Mouse (Mus musculus) testis, adult 2 months (tissue): ENCODE data around the gene Egr2. TPM values are rescaled to one million over a fixed set of nuclear protein-coding genes. Genes with fewer than 3 reads are reported as not detected.

Source experiments
- H3K27ac ChIP-seq: fragments of 200-500 bp; 2 replicates; pipeline ENCODE4 v1.5.1; 2012; ENCODE audit warnings: low read depth, low read length; ENCODE audit not compliant: control insufficient read depth, insufficient read depth
- H3K27me3 ChIP-seq: fragments of 200-500 bp; 2 replicates; pipeline ENCODE4 v1.6.1; 2012; ENCODE audit warnings: mild to moderate bottlenecking, low read length, moderate library complexity; ENCODE audit not compliant: control insufficient read depth, insufficient read depth
- H3K36me3 ChIP-seq: fragments of 200-500 bp; 2 replicates; pipeline ENCODE4 v1.6.1; 2012; ENCODE audit warnings: mild to moderate bottlenecking, low read length; ENCODE audit not compliant: control insufficient read depth, insufficient read depth
- H3K4me1 ChIP-seq: fragments of 200-500 bp; 2 replicates; pipeline ENCODE4 v1.6.1; 2012; ENCODE audit warnings: low read length; ENCODE audit not compliant: control insufficient read depth, insufficient read depth
- H3K4me3 ChIP-seq: fragments of 200-500 bp; 2 replicates; pipeline ENCODE4 v1.5.1; 2012; ENCODE audit warnings: low read depth, mild to moderate bottlenecking, low read length, moderate library complexity, mixed read lengths; ENCODE audit not compliant: control insufficient read depth
- CTCF ChIP-seq: fragments of 200-500 bp; IDR thresholded peaks from 2 replicates; pipeline ENCODE4 v1.5.1; 2012; ENCODE audit warnings: low read depth, mild to moderate bottlenecking, inconsistent platforms, low read length, moderate library complexity; ENCODE audit not compliant: control insufficient read depth, insufficient read depth, insufficient replicate concordance
- POLR2A ChIP-seq: fragments of 200-500 bp; IDR thresholded peaks from 2 replicates; pipeline ENCODE4 v1.6.1; 2012; ENCODE audit warnings: low read depth, mild to moderate bottlenecking, inconsistent platforms, low read length, moderate library complexity; ENCODE audit not compliant: control insufficient read depth
- polyA plus RNA-seq: library from polyadenylated mRNA; depleted of rRNA; stranded (reverse); fragments of >200 nt; gene quantifications from 2 replicates; pipeline ENCODE4 v1.2.3, GENCODE M21; 2012; rRNA removed

The Egr2 gene
- polyA plus RNA-seq, 1 experiment = 0.46 TPM

GRCm38 (mm10) chr10:67579830-67580229, 44.6 kb downstream of the Egr2 start:
- no peaks in the 10 kb centered on the region for H3K36me3 ChIP-seq
- H3K27ac ChIP-seq = no peak overlapping the region
- no peak for TF ChIP-seq POLR2A
- no peak for TF ChIP-seq CTCF
- H3K4me1 ChIP-seq = peaks cover 1% of the 10 kb centered on the region; the same call in 1 of the 2 replicates
- H3K4me3 ChIP-seq = no peak overlapping the region
- H3K27me3 ChIP-seq = no peaks in the 10 kb centered on the region

- TF ChIP-seq CTCF = no peak
- TF ChIP-seq POLR2A = no peak
- Histone ChIP-seq H3K4me3 (no peak overlapping the region), H3K27ac (no peak overlapping the region), H3K36me3 (no peaks in the 10 kb centered on the region), H3K27me3 (no peaks in the 10 kb centered on the region), H3K4me1 (peaks cover 2% of the 10 kb centered on the region; the same call in 1 of the 2 replicates)
Observed at GRCm38 (mm10) chr10:67581698-67582285, 46.5 kb downstream of the Egr2 start.

- H3K27me3 ChIP-seq = no peaks in the 10 kb centered on the region
- H3K4me3 ChIP-seq = no peak overlapping the region
- H3K4me1 ChIP-seq = peaks cover 2% of the 10 kb centered on the region; the same call in 1 of the 2 replicates
- H3K36me3 ChIP-seq = no peaks in the 10 kb centered on the region
- no peak overlapping the region for H3K27ac ChIP-seq
- TF ChIP-seq CTCF (no peak), POLR2A (no peak)
Observed at GRCm38 (mm10) chr10:67585873-67586610, 50.8 kb downstream of the Egr2 start.

Other genes starting within 250 kb of the Egr2 start
- gene Ado, start 13.5 kb downstream of the Egr2 start, polyA plus RNA-seq = 10.1 and 11.6 TPM in 2 replicates